Mouse (Mus musculus) ES-Bruce4 (cell line): Measurements from ENCODE around the gene Tpsab1. TPM values are rescaled to one million over a fixed set of nuclear protein-coding genes. Genes with fewer than 3 reads are reported as not detected.

Experiments used
- H3K27ac ChIP-seq: 2 replicates; pipeline ENCODE4 v1.5.1; 2012; ENCODE audit warnings: low read length, inconsistent platforms; ENCODE audit not compliant: insufficient read depth
- H3K27me3 ChIP-seq: 2 replicates; pipeline ENCODE4 v1.6.1; 2012; ENCODE audit warnings: mild to moderate bottlenecking, low read length, inconsistent platforms; ENCODE audit not compliant: control insufficient read depth, poor library complexity, insufficient read depth, severe bottlenecking
- H3K36me3 ChIP-seq: 2 replicates; pipeline ENCODE4 v1.6.1; 2012; ENCODE audit warnings: inconsistent platforms, mild to moderate bottlenecking, low read length, moderate library complexity; ENCODE audit not compliant: control insufficient read depth, poor library complexity, insufficient read depth, severe bottlenecking
- H3K4me1 ChIP-seq: one replicate; pipeline ENCODE4 v1.8.1; 2011; ENCODE audit warnings: low read length; ENCODE audit not compliant: control insufficient read depth, insufficient read depth
- H3K4me3 ChIP-seq: 2 replicates; pipeline ENCODE4 v1.5.1; 2011; ENCODE audit warnings: low read depth, mild to moderate bottlenecking, low read length
- H3K9ac ChIP-seq: 2 replicates; pipeline ENCODE4 v1.6.1; 2012; ENCODE audit warnings: low read depth, mild to moderate bottlenecking, inconsistent platforms; ENCODE audit not compliant: poor library complexity, severe bottlenecking
- H3K9me3 ChIP-seq: replicated peaks from 2 replicates; pipeline ENCODE4 v1.6.1; 2012; ENCODE audit warnings: mild to moderate bottlenecking, low read length, inconsistent platforms; ENCODE audit not compliant: control insufficient read depth, poor library complexity, insufficient read depth, severe bottlenecking
- CTCF ChIP-seq: IDR thresholded peaks from one replicate; pipeline ENCODE4 v1.8.1; 2011; ENCODE audit warnings: low read depth, low read length
- EP300 ChIP-seq: IDR thresholded peaks from 2 replicates; pipeline ENCODE4 v1.6.1; 2011; ENCODE audit warnings: low read depth, low read length; ENCODE audit not compliant: insufficient read depth
- POLR2A ChIP-seq: IDR thresholded peaks from one replicate; pipeline ENCODE4 v1.8.1; 2011; ENCODE audit warnings: low read length; ENCODE audit not compliant: insufficient read depth
- polyA plus RNA-seq: library from polyadenylated mRNA; stranded (reverse); fragments of >200 nt; gene quantifications from 2 replicates; pipeline ENCODE4 v1.2.4, GENCODE M21; 2011; ENCODE audit warnings: low read depth; ENCODE audit not compliant: missing spikeins, insufficient read depth, insufficient read length

The Tpsab1 gene
- polyA plus RNA-seq, 1 experiment, result not detected

DNA sequence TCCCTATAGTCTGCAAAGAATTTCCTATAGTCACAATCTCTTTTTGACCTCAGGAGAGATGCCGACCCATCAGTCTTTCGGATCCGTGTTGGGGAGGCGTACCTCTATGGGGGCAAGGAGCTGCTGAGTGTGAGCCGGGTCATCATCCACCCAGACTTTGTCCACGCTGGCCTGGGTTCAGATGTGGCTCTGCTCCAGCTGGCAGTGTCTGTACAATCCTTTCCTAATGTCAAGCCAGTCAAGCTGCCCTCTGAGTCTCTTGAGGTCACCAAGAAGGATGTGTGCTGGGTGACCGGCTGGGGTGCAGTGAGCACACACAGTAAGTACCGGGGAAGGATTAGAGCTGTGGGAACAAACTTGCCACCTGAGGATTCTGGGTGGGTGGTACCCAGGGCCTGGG lies 24.5 kb downstream of the Tpsab1 start:
- Histone ChIP-seq H3K9ac (no peak overlapping the region), H3K27me3 (no peaks in the 10 kb centered on the region), H3K4me1 (no peaks in the 10 kb centered on the region), H3K9me3 (no peaks in the 10 kb centered on the region), H3K36me3 (no peaks in the 10 kb centered on the region), H3K27ac (no peak overlapping the region), H3K4me3 (no peak overlapping the region)
- TF ChIP-seq EP300 (no peak), CTCF (no peak), POLR2A (no peak)

DNA sequence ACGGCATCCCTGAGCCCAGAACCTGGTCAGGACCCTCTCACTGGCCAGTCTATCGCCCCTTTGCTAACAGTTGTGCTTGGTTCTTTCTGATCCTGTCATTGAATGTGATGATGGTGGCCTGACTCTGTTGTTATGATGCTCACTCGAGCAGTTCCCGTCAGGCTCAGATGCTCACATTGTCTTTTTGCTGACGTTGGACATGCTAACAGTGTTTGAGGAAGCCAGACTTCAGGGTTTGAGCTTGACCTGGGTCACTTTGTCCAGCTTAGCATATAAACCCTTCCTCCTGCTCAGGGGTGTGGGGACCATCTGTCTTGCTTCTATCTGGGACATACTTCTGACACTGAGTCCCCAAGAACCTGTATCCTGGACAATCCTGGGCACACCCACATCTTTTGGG lies 27.0 kb downstream of the Tpsab1 start, which contains the start of gene Prss29:
Gene Prss29, plus strand, starts transcription at position 301 of the 400 bp plus-strand sequence.
- Histone ChIP-seq H3K27ac (no peak within 1 kb of the TSS), H3K9ac (no peak within 1 kb of the TSS), H3K4me3 (no peak within 1 kb of the TSS), H3K36me3 (no peaks in the 10 kb centered on the region), H3K9me3 (no peaks in the 10 kb centered on the region), H3K27me3 (no peaks in the 10 kb centered on the region), H3K4me1 (no peaks in the 10 kb centered on the region)
- no peak for TF ChIP-seq CTCF
- TF ChIP-seq EP300, result no peak
- TF ChIP-seq POLR2A, result no peak

DNA sequence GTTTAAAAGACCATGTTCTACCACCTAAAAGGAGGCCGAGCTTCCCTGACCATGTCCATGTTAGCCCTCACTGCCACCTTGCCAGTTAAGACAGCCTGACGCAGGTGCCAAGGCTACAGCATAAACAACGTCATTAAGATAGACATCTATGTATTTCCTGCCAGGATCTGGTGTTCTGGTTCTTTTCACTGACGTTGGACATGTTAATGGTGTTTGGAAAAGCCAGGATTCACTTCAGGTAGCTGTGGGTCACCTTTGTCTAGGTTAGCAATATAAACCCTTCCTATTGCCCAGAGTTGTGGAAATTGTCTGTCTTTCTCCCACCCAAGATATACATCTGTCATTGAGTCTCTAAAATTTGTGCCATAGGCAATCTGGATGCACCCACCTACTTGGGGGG lies 37.0 kb downstream of the Tpsab1 start, which contains the start of gene Prss28:
Gene Prss28, plus strand, starts transcription at position 301 of the 400 bp plus-strand sequence.
- H3K4me3 ChIP-seq, result no peak within 1 kb of the TSS
- H3K9me3 ChIP-seq, result no peaks in the 10 kb centered on the region
- no peak within 1 kb of the TSS for H3K9ac ChIP-seq
- H3K27ac ChIP-seq, result no peak within 1 kb of the TSS
- H3K36me3 ChIP-seq, result no peaks in the 10 kb centered on the region
- no peaks in the 10 kb centered on the region for H3K4me1 ChIP-seq
- no peak for TF ChIP-seq POLR2A
- no peak for TF ChIP-seq CTCF
- TF ChIP-seq EP300, result no peak
- no peaks in the 10 kb centered on the region for H3K27me3 ChIP-seq

DNA sequence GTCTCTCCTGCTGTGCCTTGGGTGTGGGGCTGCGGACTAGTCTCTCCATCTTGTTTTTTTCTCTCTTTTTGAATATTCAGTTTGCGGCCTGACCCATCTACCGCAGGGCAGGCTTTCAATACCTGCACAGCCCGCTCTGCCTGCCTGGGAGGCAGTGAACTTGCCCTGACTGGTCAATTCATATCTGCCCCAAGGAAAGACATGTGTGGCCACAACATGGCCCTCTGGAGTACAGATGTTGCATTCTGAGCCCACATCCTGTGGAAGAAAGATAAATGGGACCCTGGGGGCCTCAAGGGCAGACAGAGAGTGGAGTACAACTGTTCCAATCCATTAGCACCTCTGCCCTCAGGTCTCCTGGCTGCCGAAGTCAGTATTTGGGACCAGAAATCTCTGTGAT lies 47.3 kb downstream of the Tpsab1 start, which contains the start of gene Prss34:
Gene Prss34, plus strand, starts transcription at position 301 of the 400 bp plus-strand sequence.
- no peaks in the 10 kb centered on the region for H3K36me3 ChIP-seq
- H3K27ac ChIP-seq, result no peak within 1 kb of the TSS
- no peaks in the 10 kb centered on the region for H3K27me3 ChIP-seq
- no peak within 1 kb of the TSS for H3K4me3 ChIP-seq
- no peak for TF ChIP-seq EP300
- no peak for TF ChIP-seq POLR2A
- TF ChIP-seq CTCF, result no peak
- H3K9ac ChIP-seq, result no peak within 1 kb of the TSS
- no peaks in the 10 kb centered on the region for H3K9me3 ChIP-seq
- H3K4me1 ChIP-seq, result no peaks in the 10 kb centered on the region

- H3K9me3 ChIP-seq, result no peaks in the 10 kb centered on the region
- no peak overlapping the region for H3K27ac ChIP-seq
- no peak overlapping the region for H3K9ac ChIP-seq
- TF ChIP-seq POLR2A, result no peak
- no peak for TF ChIP-seq EP300
- no peak for TF ChIP-seq CTCF
- H3K4me1 ChIP-seq, result no peaks in the 10 kb centered on the region
- no peaks in the 10 kb centered on the region for H3K36me3 ChIP-seq
- no peak overlapping the region for H3K4me3 ChIP-seq
- no peaks in the 10 kb centered on the region for H3K27me3 ChIP-seq
Observed at GRCm38 (mm10) chr17:25294111-25294510, 51.3 kb downstream of the Tpsab1 start.

DNA sequence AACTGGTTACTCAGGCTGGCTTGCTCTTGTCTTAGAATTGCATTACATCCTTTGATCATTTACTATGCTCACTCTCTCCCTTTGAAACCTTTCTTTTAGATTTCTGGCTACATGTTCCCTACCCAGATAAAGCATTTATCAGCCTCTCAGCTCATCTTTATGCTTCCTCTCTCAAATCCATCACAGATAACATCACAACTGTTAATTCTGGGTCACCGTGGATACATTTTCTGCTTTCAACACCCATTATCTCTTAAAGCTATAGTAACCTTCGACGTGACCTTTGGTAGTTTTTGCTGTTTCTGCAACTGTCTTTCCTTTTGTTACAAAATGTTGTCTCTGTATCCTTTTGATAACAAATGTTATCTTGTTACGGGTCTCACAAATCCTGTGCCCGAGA lies 51.9 kb downstream of the Tpsab1 start:
- Histone ChIP-seq H3K4me3 (no peak overlapping the region), H3K9me3 (no peaks in the 10 kb centered on the region), H3K27me3 (no peaks in the 10 kb centered on the region), H3K4me1 (no peaks in the 10 kb centered on the region), H3K36me3 (no peaks in the 10 kb centered on the region), H3K9ac (no peak overlapping the region), H3K27ac (no peak overlapping the region)
- no peak for TF ChIP-seq EP300
- no peak for TF ChIP-seq CTCF
- TF ChIP-seq POLR2A, result no peak

Other genes with a start within 250 kb of the Tpsab1 start
- gene Telo2, start 229.6 kb downstream of the Tpsab1 start, polyA plus RNA-seq, result 17.1 and 18.3 TPM in 2 replicates
- not detected in 2 replicates for gene Ptx4, start 224.8 kb downstream of the Tpsab1 start, polyA plus RNA-seq
- gene Clcn7, start 212.2 kb downstream of the Tpsab1 start, polyA plus RNA-seq, result 16.0 and 20.9 TPM in 2 replicates
- gene Ccdc154, start 183.1 kb downstream of the Tpsab1 start, polyA plus RNA-seq, result not detected in 2 replicates
- not detected in 2 replicates for gene Gm38655, start 170.1 kb downstream of the Tpsab1 start, polyA plus RNA-seq
- 13.6 and 14.9 TPM in 2 replicates for gene BC003965, start 161.0 kb downstream of the Tpsab1 start, polyA plus RNA-seq
- 21.1 and 22.9 TPM in 2 replicates for gene Unkl, start 157.2 kb downstream of the Tpsab1 start, polyA plus RNA-seq
- 15.2 and 19.5 TPM in 2 replicates for gene Gnptg, start 105.4 kb downstream of the Tpsab1 start, polyA plus RNA-seq
- gene Tsr3, start 105.4 kb downstream of the Tpsab1 start, polyA plus RNA-seq, result 23.5 and 25.2 TPM in 2 replicates
- gene Baiap3, start 89.2 kb downstream of the Tpsab1 start, polyA plus RNA-seq, result 1.3 and 1.6 TPM in 2 replicates
- gene Ube2i, start 70.9 kb downstream of the Tpsab1 start, polyA plus RNA-seq, result 430 and 432 TPM in 2 replicates
- not detected in 2 replicates for gene Prss34, start 47.2 kb downstream of the Tpsab1 start, polyA plus RNA-seq
- gene Prss28, start 36.9 kb downstream of the Tpsab1 start, polyA plus RNA-seq, result not detected in 2 replicates
- not detected in 2 replicates for gene Prss29, start 26.9 kb downstream of the Tpsab1 start, polyA plus RNA-seq
- not detected in 2 replicates for gene Tpsb2, start 20.7 kb upstream of the Tpsab1 start, polyA plus RNA-seq
- not detected in 2 replicates for gene Tpsg1, start 23.7 kb upstream of the Tpsab1 start, polyA plus RNA-seq
- 4.4 and 5.6 TPM in 2 replicates for gene Cacna1h, start 88.2 kb upstream of the Tpsab1 start, polyA plus RNA-seq
- not detected in 2 replicates for gene Tekt4, start 109.1 kb upstream of the Tpsab1 start, polyA plus RNA-seq
- gene Sstr5, start 151.7 kb upstream of the Tpsab1 start, polyA plus RNA-seq, result not detected in 2 replicates
- 0.32 and 0.48 TPM in 2 replicates for gene Sox8, start 225.1 kb upstream of the Tpsab1 start, polyA plus RNA-seq
- 15.2 and 16.1 TPM in 2 replicates for gene Lmf1, start 233.5 kb upstream of the Tpsab1 start, polyA plus RNA-seq